Mouse (Mus musculus): ENCODE measurements around the gene Ptpra. TPM values are rescaled to one million over a fixed set of nuclear protein-coding genes. Genes with fewer than 3 reads are reported as not detected.

Ptpra gene
- total and polyA plus RNA-seq, 2 experiments from 2014 or later, result 21.7 to 44.5 TPM

- Histone ChIP-seq H3K4me2 (ENCODE audit: low read depth, low read length) (no peak overlapping the region), H3K4me3 (ENCODE audit: low read depth, low read length) (no peak overlapping the region), H3K36me3 (replicated peaks; ENCODE audit: control insufficient read depth, insufficient read depth, low read length) (peaks cover 61% of the 10 kb centered on the region), H3K9ac (replicated peaks; ENCODE audit: low read depth, low read length) (no peak overlapping the region), H3K4me1 (ENCODE audit: control insufficient read depth, insufficient read depth) (no peaks in the 10 kb centered on the region), H3K9me3 (replicated peaks; ENCODE audit: control insufficient read depth, low read length) (no peaks in the 10 kb centered on the region), H3K27ac (ENCODE audit: low read depth) (no peak overlapping the region), H3K27me3 (ENCODE audit: control insufficient read depth, insufficient read depth, low read length) (no peaks in the 10 kb centered on the region)
- DNase-seq (ENCODE audit: low spot score), result peak; percentile 50
- WGBS, result 0% methylated on average over 1 of the region's 1 CpGs
- TF ChIP-seq EP300 (IDR thresholded peaks at IDR 0.05; ENCODE audit: low read depth) (no peak), CTCF (IDR thresholded peaks at IDR 0.05; ENCODE audit: low read depth) (peak; percentile 64)
- ATAC-seq (ENCODE audit: insufficient read depth, low read depth), result peak; percentile 44; the same call in 1 of the 2 replicates
Measured at GRCm38 (mm10) chr2:130597601-130598010, 147.5 kb downstream of the Ptpra start.

DNA sequence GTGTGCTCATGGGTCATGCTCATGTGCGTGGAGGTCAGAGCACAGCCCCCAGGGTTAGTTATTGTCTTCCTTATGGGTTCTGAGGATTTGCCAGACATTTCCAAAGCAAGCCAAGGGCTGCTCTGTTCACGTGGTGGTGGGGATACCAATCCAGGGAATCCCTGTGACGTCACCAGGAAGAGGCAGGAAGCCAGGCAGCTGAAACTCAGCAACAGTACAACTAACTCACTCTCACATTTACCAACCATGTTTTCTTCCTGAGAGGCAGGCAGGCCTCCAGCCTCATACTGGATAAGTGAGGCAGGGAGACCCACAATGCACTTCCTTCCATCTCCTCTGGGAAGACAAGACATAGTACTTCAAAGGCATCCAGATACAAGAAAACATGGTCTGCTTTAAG is 148.3 kb downstream of the Ptpra start:
- Histone ChIP-seq H3K4me1 (ENCODE audit: control insufficient read depth, insufficient read depth) (no peaks in the 10 kb centered on the region), H3K36me3 (replicated peaks; ENCODE audit: control insufficient read depth, insufficient read depth, low read length) (peaks cover 69% of the 10 kb centered on the region), H3K4me3 (ENCODE audit: low read depth, low read length) (no peak overlapping the region), H3K9ac (replicated peaks; ENCODE audit: low read depth, low read length) (no peak overlapping the region), H3K27ac (ENCODE audit: low read depth) (no peak overlapping the region), H3K4me2 (ENCODE audit: low read depth, low read length) (no peak overlapping the region), H3K9me3 (replicated peaks; ENCODE audit: control insufficient read depth, low read length) (no peaks in the 10 kb centered on the region), H3K27me3 (ENCODE audit: control insufficient read depth, insufficient read depth, low read length) (no peaks in the 10 kb centered on the region)
- TF ChIP-seq CTCF (IDR thresholded peaks at IDR 0.05; ENCODE audit: low read depth) (no peak), EP300 (IDR thresholded peaks at IDR 0.05; ENCODE audit: low read depth) (no peak)
- DNase-seq (ENCODE audit: low spot score), result no peak
- 60% methylated on average over 3 of the region's 3 CpGs for WGBS
- no peak for ATAC-seq (ENCODE audit: insufficient read depth, low read depth)

DNA sequence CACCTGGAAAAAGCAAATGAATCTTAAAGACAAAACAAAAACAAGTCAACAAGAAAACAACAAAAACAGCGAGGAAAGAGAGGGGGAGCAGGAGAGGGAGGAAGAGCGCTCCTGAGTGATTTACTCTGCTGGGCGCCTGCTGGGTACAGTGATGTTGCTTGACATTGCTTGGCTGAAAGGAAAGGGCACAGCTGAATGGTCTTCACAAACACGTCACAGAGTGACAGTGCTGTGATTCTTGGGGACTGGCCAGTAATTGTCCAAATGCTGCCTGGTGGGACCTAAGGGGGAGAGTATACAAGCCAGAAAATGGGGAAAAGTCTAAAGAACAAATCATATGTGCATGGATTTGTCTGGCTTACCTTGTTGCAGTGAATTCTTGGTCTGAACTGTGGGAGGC is 152.1 kb downstream of the Ptpra start:
- Histone ChIP-seq H3K9me3 (replicated peaks; ENCODE audit: control insufficient read depth, low read length) (no peaks in the 10 kb centered on the region), H3K36me3 (replicated peaks; ENCODE audit: control insufficient read depth, insufficient read depth, low read length) (peaks cover 56% of the 10 kb centered on the region), H3K4me1 (ENCODE audit: control insufficient read depth, insufficient read depth) (no peaks in the 10 kb centered on the region), H3K27me3 (ENCODE audit: control insufficient read depth, insufficient read depth, low read length) (no peaks in the 10 kb centered on the region), H3K9ac (replicated peaks; ENCODE audit: low read depth, low read length) (no peak overlapping the region), H3K27ac (ENCODE audit: low read depth) (no peak overlapping the region), H3K4me2 (ENCODE audit: low read depth, low read length) (no peak overlapping the region), H3K4me3 (ENCODE audit: low read depth, low read length) (no peak overlapping the region)
- WGBS, result 66% methylated on average over 4 of the region's 4 CpGs
- DNase-seq (ENCODE audit: low spot score) (no peak), ATAC-seq (ENCODE audit: insufficient read depth, low read depth) (no peak)
- TF ChIP-seq EP300 (IDR thresholded peaks at IDR 0.05; ENCODE audit: low read depth), result no peak
- no peak for TF ChIP-seq CTCF (IDR thresholded peaks at IDR 0.05; ENCODE audit: low read depth)

Small RNA genes within 50 kb of the gene (microRNA-seq; reads per million reads assigned to microRNA genes)
- gene Gm23876, result not detected

Other genes starting within 250 kb of the Ptpra start
- gene Nop56, start 175.8 kb upstream of the Ptpra start, total RNA-seq (2014; rRNA removed; ENCODE audit: low replicate concordance), result 47.4 and 50.9 TPM in 2 replicates
- 57.4 and 57.6 TPM in 2 replicates for gene Nop56, start 175.8 kb upstream of the Ptpra start, polyA plus RNA-seq (2015; fragmentation: Nextera tagmentation; extraction: Ambion mirVana)
- 359 and 497 TPM in 2 replicates for gene Idh3b, start 165.7 kb upstream of the Ptpra start, total RNA-seq (2014; rRNA removed; ENCODE audit: low replicate concordance)
- gene Idh3b, start 165.7 kb upstream of the Ptpra start, polyA plus RNA-seq (2015; fragmentation: Nextera tagmentation; extraction: Ambion mirVana), result 512 and 516 TPM in 2 replicates
- gene Ebf4, start 155.1 kb upstream of the Ptpra start, total RNA-seq (2014; rRNA removed; ENCODE audit: low replicate concordance), result 1.1 and 3.4 TPM in 2 replicates
- 0.16 and 0.18 TPM in 2 replicates for gene Ebf4, start 155.1 kb upstream of the Ptpra start, polyA plus RNA-seq (2015; fragmentation: Nextera tagmentation; extraction: Ambion mirVana)
- gene Cpxm1, start 52.7 kb upstream of the Ptpra start, total RNA-seq (2014; rRNA removed; ENCODE audit: low replicate concordance), result 6.9 and 7.8 TPM in 2 replicates
- gene Cpxm1, start 52.7 kb upstream of the Ptpra start, polyA plus RNA-seq (2015; fragmentation: Nextera tagmentation; extraction: Ambion mirVana), result 9.5 and 11.5 TPM in 2 replicates
- gene Gm28372, start 45.0 kb upstream of the Ptpra start, total RNA-seq (2014; rRNA removed; ENCODE audit: low replicate concordance), result not detected in 2 replicates
- gene Gm28372, start 45.0 kb upstream of the Ptpra start, polyA plus RNA-seq (2015; fragmentation: Nextera tagmentation; extraction: Ambion mirVana), result not detected in 2 replicates
- not detected in 2 replicates for gene 1700020A23Rik, start 45.0 kb upstream of the Ptpra start, total RNA-seq (2014; rRNA removed; ENCODE audit: low replicate concordance)
- gene 1700020A23Rik, start 45.0 kb upstream of the Ptpra start, polyA plus RNA-seq (2015; fragmentation: Nextera tagmentation; extraction: Ambion mirVana), result not detected in 2 replicates
- gene Tmem239, start 43.8 kb upstream of the Ptpra start, total RNA-seq (2014; rRNA removed; ENCODE audit: low replicate concordance), result not detected in 2 replicates
- gene Tmem239, start 43.8 kb upstream of the Ptpra start, polyA plus RNA-seq (2015; fragmentation: Nextera tagmentation; extraction: Ambion mirVana), result not detected in 2 replicates
- 37.9 and 46.0 TPM in 2 replicates for gene Vps16, start 25.9 kb upstream of the Ptpra start, total RNA-seq (2014; rRNA removed; ENCODE audit: low replicate concordance)
- gene Vps16, start 25.9 kb upstream of the Ptpra start, polyA plus RNA-seq (2015; fragmentation: Nextera tagmentation; extraction: Ambion mirVana), result 29.4 and 30.2 TPM in 2 replicates
- 6.4 and 11.5 TPM in 2 replicates for gene Pced1a, start 25.6 kb upstream of the Ptpra start, total RNA-seq (2014; rRNA removed; ENCODE audit: low replicate concordance)
- 2.7 and 3.4 TPM in 2 replicates for gene Pced1a, start 25.6 kb upstream of the Ptpra start, polyA plus RNA-seq (2015; fragmentation: Nextera tagmentation; extraction: Ambion mirVana)
- gene Mrps26, start 113.5 kb downstream of the Ptpra start, total RNA-seq (2014; rRNA removed; ENCODE audit: low replicate concordance), result 69.4 and 74.0 TPM in 2 replicates
- 86.9 and 87.7 TPM in 2 replicates for gene Mrps26, start 113.5 kb downstream of the Ptpra start, polyA plus RNA-seq (2015; fragmentation: Nextera tagmentation; extraction: Ambion mirVana)
- not detected in 2 replicates for gene Oxt, start 125.9 kb downstream of the Ptpra start, total RNA-seq (2014; rRNA removed; ENCODE audit: low replicate concordance)
- gene Oxt, start 125.9 kb downstream of the Ptpra start, polyA plus RNA-seq (2015; fragmentation: Nextera tagmentation; extraction: Ambion mirVana), result not detected in 2 replicates
- not detected in 2 replicates for gene Avp, start 132.3 kb downstream of the Ptpra start, total RNA-seq (2014; rRNA removed; ENCODE audit: low replicate concordance)
- gene Avp, start 132.3 kb downstream of the Ptpra start, polyA plus RNA-seq (2015; fragmentation: Nextera tagmentation; extraction: Ambion mirVana), result 0.22 and 0.51 TPM in 2 replicates
- gene Fastkd5, start 179.7 kb downstream of the Ptpra start, total RNA-seq (2014; rRNA removed; ENCODE audit: low replicate concordance), result 8.2 and 9.8 TPM in 2 replicates
- 9.8 TPM in 2 replicates for gene Fastkd5, start 179.7 kb downstream of the Ptpra start, polyA plus RNA-seq (2015; fragmentation: Nextera tagmentation; extraction: Ambion mirVana)
- 1.0 and 2.1 TPM in 2 replicates for gene Ubox5, start 179.8 kb downstream of the Ptpra start, total RNA-seq (2014; rRNA removed; ENCODE audit: low replicate concordance)
- gene Ubox5, start 179.8 kb downstream of the Ptpra start, polyA plus RNA-seq (2015; fragmentation: Nextera tagmentation; extraction: Ambion mirVana), result 4.4 and 4.5 TPM in 2 replicates
- gene Lzts3, start 192.5 kb downstream of the Ptpra start, total RNA-seq (2014; rRNA removed; ENCODE audit: low replicate concordance), result 5.3 TPM in 2 replicates
- gene Lzts3, start 192.5 kb downstream of the Ptpra start, polyA plus RNA-seq (2015; fragmentation: Nextera tagmentation; extraction: Ambion mirVana), result 0.77 and 0.81 TPM in 2 replicates
- gene Ddrgk1, start 214.4 kb downstream of the Ptpra start, total RNA-seq (2014; rRNA removed; ENCODE audit: low replicate concordance), result 16.0 and 29.4 TPM in 2 replicates
- 61.9 and 63.7 TPM in 2 replicates for gene Ddrgk1, start 214.4 kb downstream of the Ptpra start, polyA plus RNA-seq (2015; fragmentation: Nextera tagmentation; extraction: Ambion mirVana)
- 72.8 and 100 TPM in 2 replicates for gene Itpa, start 217.3 kb downstream of the Ptpra start, total RNA-seq (2014; rRNA removed; ENCODE audit: low replicate concordance)
- gene Itpa, start 217.3 kb downstream of the Ptpra start, polyA plus RNA-seq (2015; fragmentation: Nextera tagmentation; extraction: Ambion mirVana), result 67.3 TPM in 2 replicates
- gene Slc4a11, start 247.2 kb downstream of the Ptpra start, total RNA-seq (2014; rRNA removed; ENCODE audit: low replicate concordance), result 0.99 and 1.1 TPM in 2 replicates
- 0.03 and 0.07 TPM in 2 replicates for gene Slc4a11, start 247.2 kb downstream of the Ptpra start, polyA plus RNA-seq (2015; fragmentation: Nextera tagmentation; extraction: Ambion mirVana)